Mouse (Mus musculus): ENCODE measurements around the gene Lfng.

GRCm38 (mm10) chr5:140663621-140664180 lies 56.6 kb downstream of the Lfng start:
- TF ChIP-seq CTCF (IDR thresholded peaks at IDR 0.05; ENCODE audit: control insufficient read depth, insufficient read depth, insufficient replicate concordance, low read depth, low read length) (peak; percentile 48; the same call in 1 of the 2 replicates), POLR2A (IDR thresholded peaks at IDR 0.05; ENCODE audit: control insufficient read depth, low read depth, low read length) (no peak; the same call in 1 of the 2 replicates)
